Mouse (Mus musculus): Measurements from ENCODE around the gene Baiap2l1.

GRCm38 (mm10) chr5:144234222-144234621 is 123.7 kb downstream of the Baiap2l1 start:
- TF ChIP-seq CTCF (IDR thresholded peaks at IDR 0.05; ENCODE audit: low read depth) (no peak), EP300 (optimal IDR thresholded peaks at IDR 0.05) (no peak)
